Mouse (Mus musculus) heart, adult 2 months (tissue): ENCODE measurements at regions not wholly inside any gene's neighbourhood (a gene's known extent, or its start where the extent isn't known, plus 50 kb on each side); places are given as distances from the start of the nearest gene placed in this dataset.

ENCODE experiments used
- CTCF ChIP-seq: fragments of 200-600 bp; IDR thresholded peaks from 2 replicates; pipeline ENCODE4 v1.8.1; 2022; ENCODE audit warnings: antibody characterized with exemption, mild to moderate bottlenecking, moderate library complexity
- EP300 ChIP-seq: fragments of 200-500 bp; IDR thresholded peaks from 2 replicates; pipeline ENCODE4 v1.6.1; 2011; ENCODE audit warnings: low read depth, low read length, control low read depth; ENCODE audit not compliant: insufficient read depth
- POLR2A ChIP-seq: fragments of 200-500 bp; IDR thresholded peaks from 2 replicates; pipeline ENCODE4 v1.6.1; 2011; ENCODE audit warnings: mild to moderate bottlenecking, low read depth, low read length, control low read depth; ENCODE audit not compliant: insufficient read depth

- TF ChIP-seq CTCF, result peak; percentile 68
- no peak for TF ChIP-seq POLR2A
- TF ChIP-seq EP300, result no peak
Observed at GRCm38 (mm10) chr13:47301070-47301469, 178.6 kb downstream of the Rnf144b start.
